Mouse (Mus musculus): ENCODE data around the gene Poll. TPM values are rescaled to one million over a fixed set of nuclear protein-coding genes. Genes with fewer than 3 reads are reported as not detected.

Gene Poll
- polyA plus RNA-seq, 1 experiment from 2014 or later, result 20.6 TPM

DNA sequence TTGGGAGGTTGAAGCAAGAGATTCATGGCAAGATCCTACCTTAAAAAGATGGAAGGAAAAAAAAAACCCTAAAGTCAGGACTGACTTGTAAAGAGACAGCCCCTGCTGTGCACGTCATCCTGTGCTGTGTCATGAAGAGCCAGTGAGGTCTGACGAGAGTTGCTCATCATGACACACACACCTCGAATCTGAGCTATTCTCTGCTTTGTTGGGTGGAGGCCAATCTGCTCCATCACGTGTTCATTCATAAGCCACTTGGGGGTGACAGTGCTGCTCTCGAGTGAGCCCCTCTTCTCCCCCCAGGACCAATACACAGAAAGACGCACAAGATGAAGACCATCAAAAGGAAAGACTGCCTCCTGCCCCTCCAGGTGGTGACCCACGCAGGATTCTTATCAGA, 26.7 kb downstream of the Poll start:
- Histone ChIP-seq H3K27me3 (ENCODE audit: control insufficient read depth, insufficient read depth, low read length) (no peaks in the 10 kb centered on the region), H3K9ac (ENCODE audit: low read depth, low read length) (no peak overlapping the region), H3K4me3 (ENCODE audit: low read length) (no peak overlapping the region), H3K4me1 (ENCODE audit: control insufficient read depth, insufficient read depth, low read length) (peaks cover 11% of the 10 kb centered on the region; the same call in 1 of the 2 replicates), H3K36me3 (ENCODE audit: control insufficient read depth, insufficient read depth, low read length) (peaks cover 14% of the 10 kb centered on the region), H3K27ac (ENCODE audit: low read depth, low read length) (no peak overlapping the region), H3K4me2 (replicated peaks; ENCODE audit: low read depth, low read length) (no peak overlapping the region), H3K9me3 (ENCODE audit: control insufficient read depth, low read length) (no peaks in the 10 kb centered on the region)
- WGBS, result 73% methylated on average over 7 of the region's 7 CpGs
- ATAC-seq (ENCODE audit: low FRiP score, low TSS enrichment), result no peak

DNA sequence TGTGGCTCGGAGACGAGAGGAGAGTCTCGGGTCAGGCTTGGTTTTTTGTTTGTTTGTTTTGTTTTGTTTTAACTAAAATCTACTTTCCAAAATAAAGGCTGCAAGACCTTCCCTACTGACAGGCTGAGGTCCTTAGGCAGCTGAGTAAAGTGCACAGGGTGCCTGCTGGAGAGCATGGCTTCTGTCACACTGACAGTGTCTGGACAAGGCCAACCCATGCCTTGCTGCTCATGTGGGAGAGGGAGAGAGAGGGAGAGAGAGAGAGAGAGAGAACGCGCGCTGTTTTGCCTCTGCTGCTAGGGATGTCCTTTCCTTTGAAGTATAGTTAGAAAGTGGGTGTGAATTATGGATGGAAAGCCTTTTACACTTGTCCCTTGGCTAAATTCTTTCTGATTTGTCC, 28.8 kb downstream of the Poll start:
- H3K4me1 ChIP-seq (ENCODE audit: control insufficient read depth, insufficient read depth, low read length), result peaks cover 11% of the 10 kb centered on the region; the same call in 1 of the 2 replicates
- no peak overlapping the region for H3K9ac ChIP-seq (ENCODE audit: low read depth, low read length)
- no peak overlapping the region for H3K4me2 ChIP-seq (replicated peaks; ENCODE audit: low read depth, low read length)
- WGBS, result 41% methylated on average over 6 of the region's 6 CpGs
- no peak for ATAC-seq (ENCODE audit: low FRiP score, low TSS enrichment)
- no peaks in the 10 kb centered on the region for H3K9me3 ChIP-seq (ENCODE audit: control insufficient read depth, low read length)
- no peak overlapping the region for H3K27ac ChIP-seq (ENCODE audit: low read depth, low read length)
- peaks cover 29% of the 10 kb centered on the region for H3K36me3 ChIP-seq (ENCODE audit: control insufficient read depth, insufficient read depth, low read length)
- no peak overlapping the region for H3K4me3 ChIP-seq (ENCODE audit: low read length)
- H3K27me3 ChIP-seq (ENCODE audit: control insufficient read depth, insufficient read depth, low read length), result no peaks in the 10 kb centered on the region

DNA sequence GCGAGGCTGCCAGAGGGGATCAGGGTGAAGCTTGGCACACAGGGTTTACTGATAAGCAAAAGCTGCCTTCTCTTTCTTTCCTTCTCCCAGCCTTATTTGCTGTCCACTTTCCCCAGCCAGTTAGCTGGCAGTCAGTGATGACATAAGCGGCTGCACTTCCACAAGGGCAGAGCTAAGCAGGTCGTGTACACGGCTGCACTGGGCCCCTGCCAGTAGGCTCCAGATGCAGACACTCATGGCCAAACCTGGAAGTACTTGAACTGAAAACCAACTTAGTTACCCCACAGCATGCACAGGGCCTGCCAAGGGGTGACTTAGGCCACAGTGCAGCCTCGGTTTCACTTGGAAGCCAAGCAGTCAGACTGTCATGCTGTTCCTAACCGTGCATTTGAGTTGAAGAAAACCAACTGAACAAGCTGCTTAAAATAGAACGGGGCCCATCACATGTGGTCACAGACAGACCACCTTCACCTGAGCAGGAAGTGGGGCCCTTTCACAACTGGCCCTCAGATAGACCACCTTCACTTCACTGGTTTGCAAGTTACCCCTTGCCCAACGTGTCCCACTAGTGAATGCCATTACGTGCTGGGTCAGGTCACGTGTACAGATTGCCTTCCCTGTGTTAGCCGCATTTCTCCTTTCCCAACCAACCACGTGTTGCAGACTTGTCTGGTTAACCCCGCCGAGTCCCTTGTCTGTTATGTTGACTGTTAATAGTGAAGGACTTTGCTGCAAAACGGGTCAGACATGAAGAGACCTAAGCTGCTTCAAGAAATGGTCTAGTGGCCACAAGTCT, 29.9 kb downstream of the Poll start:
- Histone ChIP-seq H3K27me3 (ENCODE audit: control insufficient read depth, insufficient read depth, low read length) (no peaks in the 10 kb centered on the region), H3K27ac (ENCODE audit: low read depth, low read length) (no peak overlapping the region), H3K36me3 (ENCODE audit: control insufficient read depth, insufficient read depth, low read length) (peaks cover 29% of the 10 kb centered on the region), H3K9ac (ENCODE audit: low read depth, low read length) (no peak overlapping the region), H3K4me3 (ENCODE audit: low read length) (no peak overlapping the region), H3K4me1 (ENCODE audit: control insufficient read depth, insufficient read depth, low read length) (peaks cover 11% of the 10 kb centered on the region; the same call in 1 of the 2 replicates), H3K9me3 (ENCODE audit: control insufficient read depth, low read length) (no peaks in the 10 kb centered on the region), H3K4me2 (replicated peaks; ENCODE audit: low read depth, low read length) (no peak overlapping the region)
- no peak for ATAC-seq (ENCODE audit: low FRiP score, low TSS enrichment)
- WGBS, result 82% methylated on average over 15 of the region's 15 CpGs

DNA sequence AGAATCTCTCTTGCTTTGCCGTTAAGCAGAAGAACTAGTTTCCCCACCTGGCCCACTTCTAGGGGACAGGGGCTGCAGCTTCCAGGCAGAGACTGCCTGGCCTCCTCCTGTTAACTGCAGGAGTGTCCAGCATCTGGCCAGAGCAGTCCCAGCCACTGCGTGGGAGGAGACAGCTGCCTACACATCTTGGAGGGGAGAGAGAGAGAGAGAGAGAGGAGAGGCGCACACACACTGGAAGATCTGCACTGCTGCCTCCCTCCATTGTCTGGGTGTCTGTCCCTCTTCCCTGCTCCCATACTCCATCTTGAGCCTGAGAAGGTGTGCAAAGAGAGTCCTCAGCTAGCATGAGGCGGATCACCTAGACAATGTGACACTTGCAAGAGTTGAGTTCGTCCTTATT, 31.0 kb downstream of the Poll start:
- no peak overlapping the region for H3K4me3 ChIP-seq (ENCODE audit: low read length)
- H3K9me3 ChIP-seq (ENCODE audit: control insufficient read depth, low read length), result no peaks in the 10 kb centered on the region
- no peaks in the 10 kb centered on the region for H3K27me3 ChIP-seq (ENCODE audit: control insufficient read depth, insufficient read depth, low read length)
- H3K4me1 ChIP-seq (ENCODE audit: control insufficient read depth, insufficient read depth, low read length), result peaks cover 11% of the 10 kb centered on the region; the same call in 1 of the 2 replicates
- no peak overlapping the region for H3K9ac ChIP-seq (ENCODE audit: low read depth, low read length)
- no peak overlapping the region for H3K4me2 ChIP-seq (replicated peaks; ENCODE audit: low read depth, low read length)
- H3K36me3 ChIP-seq (ENCODE audit: control insufficient read depth, insufficient read depth, low read length), result peaks cover 33% of the 10 kb centered on the region
- WGBS, result 51% methylated on average over 5 of the region's 5 CpGs
- H3K27ac ChIP-seq (ENCODE audit: low read depth, low read length), result no peak overlapping the region
- ATAC-seq (ENCODE audit: low FRiP score, low TSS enrichment), result no peak

- H3K4me2 ChIP-seq (replicated peaks; ENCODE audit: low read depth, low read length), result no peak overlapping the region
- H3K9ac ChIP-seq (ENCODE audit: low read depth, low read length), result no peak overlapping the region
- no peaks in the 10 kb centered on the region for H3K9me3 ChIP-seq (ENCODE audit: control insufficient read depth, low read length)
- WGBS, result 89% methylated on average over 10 of the region's 10 CpGs
- no peak for ATAC-seq (ENCODE audit: low FRiP score, low TSS enrichment)
- H3K4me3 ChIP-seq (ENCODE audit: low read length), result no peak overlapping the region
- no peaks in the 10 kb centered on the region for H3K27me3 ChIP-seq (ENCODE audit: control insufficient read depth, insufficient read depth, low read length)
- peaks cover 38% of the 10 kb centered on the region for H3K36me3 ChIP-seq (ENCODE audit: control insufficient read depth, insufficient read depth, low read length)
- H3K27ac ChIP-seq (ENCODE audit: low read depth, low read length), result no peak overlapping the region
- H3K4me1 ChIP-seq (ENCODE audit: control insufficient read depth, insufficient read depth, low read length), result peaks cover 11% of the 10 kb centered on the region; the same call in 1 of the 2 replicates
Measured at GRCm38 (mm10) chr19:45527931-45528534, 32.3 kb downstream of the Poll start.

- WGBS, result 91% methylated on average over 7 of the region's 7 CpGs
- no peak overlapping the region for H3K4me2 ChIP-seq (replicated peaks; ENCODE audit: low read depth, low read length)
- ATAC-seq (ENCODE audit: low FRiP score, low TSS enrichment), result no peak
- H3K4me3 ChIP-seq (ENCODE audit: low read length), result no peak overlapping the region
- no peaks in the 10 kb centered on the region for H3K27me3 ChIP-seq (ENCODE audit: control insufficient read depth, insufficient read depth, low read length)
- no peak overlapping the region for H3K27ac ChIP-seq (ENCODE audit: low read depth, low read length)
- no peak overlapping the region for H3K9ac ChIP-seq (ENCODE audit: low read depth, low read length)
- no peaks in the 10 kb centered on the region for H3K9me3 ChIP-seq (ENCODE audit: control insufficient read depth, low read length)
- peaks cover 11% of the 10 kb centered on the region; the same call in 1 of the 2 replicates for H3K4me1 ChIP-seq (ENCODE audit: control insufficient read depth, insufficient read depth, low read length)
- H3K36me3 ChIP-seq (ENCODE audit: control insufficient read depth, insufficient read depth, low read length), result peaks cover 40% of the 10 kb centered on the region
Measured at GRCm38 (mm10) chr19:45527382-45527781, 32.9 kb downstream of the Poll start.

GRCm38 (mm10) chr19:45516264-45516663, 44.1 kb downstream of the Poll start:
- no peak for ATAC-seq (ENCODE audit: low FRiP score, low TSS enrichment)
- 96% methylated on average over 12 of the region's 12 CpGs for WGBS
- Histone ChIP-seq H3K4me3 (ENCODE audit: low read length) (no peak overlapping the region), H3K9ac (ENCODE audit: low read depth, low read length) (no peak overlapping the region), H3K36me3 (ENCODE audit: control insufficient read depth, insufficient read depth, low read length) (peaks cover 56% of the 10 kb centered on the region), H3K9me3 (ENCODE audit: control insufficient read depth, low read length) (no peaks in the 10 kb centered on the region), H3K4me2 (replicated peaks; ENCODE audit: low read depth, low read length) (no peak overlapping the region), H3K27me3 (ENCODE audit: control insufficient read depth, insufficient read depth, low read length) (no peaks in the 10 kb centered on the region), H3K27ac (ENCODE audit: low read depth, low read length) (no peak overlapping the region), H3K4me1 (ENCODE audit: control insufficient read depth, insufficient read depth, low read length) (no peaks in the 10 kb centered on the region)

- Histone ChIP-seq H3K27ac (ENCODE audit: low read depth, low read length) (no peak overlapping the region), H3K4me1 (ENCODE audit: control insufficient read depth, insufficient read depth, low read length) (no peaks in the 10 kb centered on the region), H3K4me3 (ENCODE audit: low read length) (no peak overlapping the region), H3K4me2 (replicated peaks; ENCODE audit: low read depth, low read length) (no peak overlapping the region), H3K9ac (ENCODE audit: low read depth, low read length) (no peak overlapping the region), H3K27me3 (ENCODE audit: control insufficient read depth, insufficient read depth, low read length) (no peaks in the 10 kb centered on the region), H3K9me3 (ENCODE audit: control insufficient read depth, low read length) (no peaks in the 10 kb centered on the region), H3K36me3 (ENCODE audit: control insufficient read depth, insufficient read depth, low read length) (peaks cover 48% of the 10 kb centered on the region)
- 98% methylated on average over 2 of the region's 2 CpGs for WGBS
- ATAC-seq (ENCODE audit: low FRiP score, low TSS enrichment), result no peak
Measured at GRCm38 (mm10) chr19:45515341-45515740, 45.0 kb downstream of the Poll start.

GRCm38 (mm10) chr19:45511406-45511805, 48.9 kb downstream of the Poll start:
- Histone ChIP-seq H3K36me3 (ENCODE audit: control insufficient read depth, insufficient read depth, low read length) (peaks cover 31% of the 10 kb centered on the region), H3K27ac (ENCODE audit: low read depth, low read length) (no peak overlapping the region), H3K4me3 (ENCODE audit: low read length) (no peak overlapping the region), H3K27me3 (ENCODE audit: control insufficient read depth, insufficient read depth, low read length) (no peaks in the 10 kb centered on the region), H3K9ac (ENCODE audit: low read depth, low read length) (no peak overlapping the region), H3K9me3 (ENCODE audit: control insufficient read depth, low read length) (no peaks in the 10 kb centered on the region), H3K4me1 (ENCODE audit: control insufficient read depth, insufficient read depth, low read length) (no peaks in the 10 kb centered on the region), H3K4me2 (replicated peaks; ENCODE audit: low read depth, low read length) (no peak overlapping the region)
- no peak for ATAC-seq (ENCODE audit: low FRiP score, low TSS enrichment)
- 89% methylated on average over 4 of the region's 4 CpGs for WGBS
